Mouse (Mus musculus) brown adipose tissue, adult 24 weeks (tissue): ENCODE data around the gene Cdc6. TPM values are rescaled to one million over a fixed set of nuclear protein-coding genes. Genes with fewer than 3 reads are reported as not detected.

Experiments used
- H3K27ac ChIP-seq: fragments of 200-500 bp; replicated peaks from 2 replicates; pipeline ENCODE4 v1.5.1; 2012; ENCODE audit warnings: low read depth, mild to moderate bottlenecking, low read length
- H3K4me1 ChIP-seq: fragments of 200-500 bp; 2 replicates; pipeline ENCODE4 v1.6.1; 2012; ENCODE audit warnings: low read length, mixed read lengths; ENCODE audit not compliant: control insufficient read depth, insufficient read depth, insufficient read length
- H3K4me3 ChIP-seq: fragments of 200-500 bp; 2 replicates; pipeline ENCODE4 v1.5.1; 2012; ENCODE audit warnings: low read depth, mild to moderate bottlenecking, low read length, moderate library complexity; ENCODE audit not compliant: insufficient read depth
- polyA plus RNA-seq: library from polyadenylated mRNA; stranded (reverse); fragments of >200 nt; gene quantifications from 2 replicates; pipeline ENCODE4 v1.2.4, GENCODE M21; 2012; ENCODE audit not compliant: missing spikeins, insufficient read depth, insufficient read length

The Cdc6 gene
- polyA plus RNA-seq, 1 experiment: 0.28 TPM

GRCm38 (mm10) chr11:98953361-98953760, 45.8 kb downstream of the Cdc6 start:
- Histone ChIP-seq H3K4me1 (peaks cover 46% of the 10 kb centered on the region), H3K27ac (no peak overlapping the region), H3K4me3 (no peak overlapping the region)

GRCm38 (mm10) chr11:98953835-98954320, 46.3 kb downstream of the Cdc6 start:
- no peak overlapping the region for H3K27ac ChIP-seq
- no peak overlapping the region for H3K4me3 ChIP-seq
- H3K4me1 ChIP-seq: peaks cover 46% of the 10 kb centered on the region

- Histone ChIP-seq H3K4me3 (0 out of 2 replicates have a peak overlapping the region, but pooled peaks have one; percentile 2), H3K27ac (no peak overlapping the region), H3K4me1 (peaks cover 44% of the 10 kb centered on the region)
Observed at GRCm38 (mm10) chr11:98954373-98954772, 46.8 kb downstream of the Cdc6 start.

- H3K4me3 ChIP-seq: 0 out of 2 replicates have a peak overlapping the region, but pooled peaks have one; percentile 2
- peak overlapping the region; percentile 15 for H3K27ac ChIP-seq
Observed at GRCm38 (mm10) chr11:98954801-98955706, 47.5 kb downstream of the Cdc6 start.

GRCm38 (mm10) chr11:98955707-98956235, 48.2 kb downstream of the Cdc6 start:
- Histone ChIP-seq H3K27ac (no peak overlapping the region), H3K4me3 (no peak overlapping the region), H3K4me1 (peaks cover 31% of the 10 kb centered on the region)

More at GRCm38 (mm10) chr11:98954801-98955706, 47.5 kb downstream of the Cdc6 start:
- peaks cover 37% of the 10 kb centered on the region for H3K4me1 ChIP-seq

GRCm38 (mm10) chr11:98956340-98956739, 48.7 kb downstream of the Cdc6 start:
- no peak overlapping the region for H3K27ac ChIP-seq
- peaks cover 30% of the 10 kb centered on the region for H3K4me1 ChIP-seq

GRCm38 (mm10) chr11:98959437-98960312, 52.1 kb downstream of the Cdc6 start:
- Histone ChIP-seq H3K4me3 (peak overlapping the region; percentile 78), H3K4me1 (peaks cover 28% of the 10 kb centered on the region), H3K27ac (peak overlapping the region; percentile 85)

More at GRCm38 (mm10) chr11:98956340-98956739, 48.7 kb downstream of the Cdc6 start:
- H3K4me3 ChIP-seq: no peak overlapping the region

GRCm38 (mm10) chr11:98960313-98960906, 52.8 kb downstream of the Cdc6 start:
- Histone ChIP-seq H3K4me3 (peak overlapping the region; percentile 78), H3K27ac (peak overlapping the region; percentile 70), H3K4me1 (peaks cover 28% of the 10 kb centered on the region)

- Histone ChIP-seq H3K4me1 (peaks cover 28% of the 10 kb centered on the region), H3K4me3 (peak overlapping the region; percentile 78), H3K27ac (peak overlapping the region; percentile 70)
Observed at GRCm38 (mm10) chr11:98961051-98961592, 53.5 kb downstream of the Cdc6 start.

- H3K27ac ChIP-seq: peak overlapping the region; percentile 70; the same call in 1 of the 2 replicates
- H3K4me1 ChIP-seq: peaks cover 33% of the 10 kb centered on the region
- H3K4me3 ChIP-seq: peak overlapping the region; percentile 78
Observed at GRCm38 (mm10) chr11:98961766-98962165, 54.2 kb downstream of the Cdc6 start.

- Histone ChIP-seq H3K4me1 (peaks cover 38% of the 10 kb centered on the region), H3K27ac (peak overlapping the region; percentile 76), H3K4me3 (peak overlapping the region; percentile 78)
Observed at GRCm38 (mm10) chr11:98962421-98963095, 55.0 kb downstream of the Cdc6 start.

- H3K4me1 ChIP-seq: peaks cover 38% of the 10 kb centered on the region
Observed at GRCm38 (mm10) chr11:98963191-98964021, 55.8 kb downstream of the Cdc6 start.

GRCm38 (mm10) chr11:98964201-98964615, 56.6 kb downstream of the Cdc6 start:
- Histone ChIP-seq H3K4me3 (peak overlapping the region; percentile 78), H3K4me1 (peaks cover 38% of the 10 kb centered on the region)

More at GRCm38 (mm10) chr11:98963191-98964021, 55.8 kb downstream of the Cdc6 start:
- H3K4me3 ChIP-seq: peak overlapping the region; percentile 78
- H3K27ac ChIP-seq: peak overlapping the region; percentile 76

More at GRCm38 (mm10) chr11:98964201-98964615, 56.6 kb downstream of the Cdc6 start:
- peak overlapping the region; percentile 25 for H3K27ac ChIP-seq
